Mouse (Mus musculus) hindbrain, embryonic 16.5 days (tissue): ENCODE measurements at regions not wholly inside any gene's neighbourhood (a gene's known extent, or its start where the extent isn't known, plus 50 kb on each side); places are given as distances from the start of the nearest gene placed in this dataset.
"Not testable (repeated sequence)": the region's sequence is repeated elsewhere in the genome, so short reads cannot be mapped to it uniquely, and the experiment has no call there.

ENCODE experiments used
- ATAC-seq: fragments of 200-750 bp; cut with Nextera tagmentation; 2 replicates; pipeline ENCODE4 v1.8.0; 2017; ENCODE audit warnings: moderate TSS enrichment, moderate library complexity
- H3K27ac ChIP-seq: fragments of 300-500 bp; sonication (generic); 2 replicates; pipeline ENCODE4 v1.5.1; 2014; ENCODE audit warnings: low read depth, mild to moderate bottlenecking, control low read depth, low read length, moderate library complexity
- H3K27me3 ChIP-seq: fragments of 300-500 bp; sonication (generic); replicated peaks from 2 replicates; pipeline ENCODE4 v1.6.1; 2014; ENCODE audit warnings: low read length; ENCODE audit not compliant: control insufficient read depth, insufficient read depth
- H3K36me3 ChIP-seq: fragments of 300-500 bp; sonication (generic); 2 replicates; pipeline ENCODE4 v1.6.1; 2014; ENCODE audit warnings: mild to moderate bottlenecking, low read length, moderate library complexity, mixed read lengths; ENCODE audit not compliant: control insufficient read depth, insufficient read depth
- H3K4me1 ChIP-seq: fragments of 300-500 bp; sonication (generic); 2 replicates; pipeline ENCODE4 v1.6.1; 2014; ENCODE audit warnings: low read depth, low read length; ENCODE audit not compliant: control insufficient read depth, insufficient read depth
- H3K4me2 ChIP-seq: fragments of 300-500 bp; sonication (generic); 2 replicates; pipeline ENCODE4 v1.6.1; 2014; ENCODE audit warnings: mild to moderate bottlenecking, low read length, control low read depth, moderate library complexity
- H3K4me3 ChIP-seq: fragments of 300-500 bp; sonication (generic); 2 replicates; pipeline ENCODE4 v1.5.1; 2014; ENCODE audit warnings: mild to moderate bottlenecking, low read length, control low read depth, moderate library complexity
- H3K9ac ChIP-seq: fragments of 300-500 bp; sonication (generic); 2 replicates; pipeline ENCODE4 v1.6.1; 2014; ENCODE audit warnings: low read depth, mild to moderate bottlenecking, control low read depth, low read length, moderate library complexity
- H3K9me3 ChIP-seq: fragments of 300-500 bp; sonication (generic); 2 replicates; pipeline ENCODE4 v1.6.1; 2014; ENCODE audit warnings: mild to moderate bottlenecking, low read length, moderate library complexity; ENCODE audit not compliant: control insufficient read depth
- WGBS: fragments of 180-500 bp; shearing (Covaris S2); extraction: QIAGEN DNeasy Blood & Tissue Kit; methylation state at CpG from one replicate; pipeline ENCODE4 v1.1.7; 2014; 5-methylcytosine and 5-hydroxymethylcytosine counted together

DNA sequence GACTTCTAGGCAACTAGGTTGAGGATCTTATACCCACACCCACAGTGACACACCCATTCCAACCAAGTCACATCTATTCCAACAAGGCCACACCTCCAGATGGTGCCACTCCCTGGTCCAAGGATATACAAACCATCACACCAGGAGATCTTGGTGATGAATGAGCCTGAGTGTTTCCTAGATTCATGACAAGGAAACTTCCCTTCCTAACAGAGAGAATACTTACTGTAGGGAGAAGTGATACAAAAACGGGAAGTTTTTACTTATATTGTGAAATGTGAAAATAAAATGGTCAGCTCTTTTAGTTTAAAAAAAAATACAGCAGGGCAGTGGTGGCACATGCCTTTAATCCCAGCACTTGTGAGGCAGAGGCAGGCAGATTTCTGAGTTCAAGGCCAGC is 953.6 kb upstream of the Gje1 start:
- not testable (repeated sequence) for H3K4me1 ChIP-seq, H3K36me3 ChIP-seq, H3K27ac ChIP-seq, H3K27me3 ChIP-seq, H3K4me3 ChIP-seq, H3K4me2 ChIP-seq, H3K9ac ChIP-seq, H3K9me3 ChIP-seq, ATAC-seq
- 86% methylated on average over 1 of the region's 1 CpGs for WGBS
